Mouse (Mus musculus) liver, embryonic 14.5 days (tissue): ENCODE data around the gene Bnip3. TPM values are rescaled to one million over a fixed set of nuclear protein-coding genes. Genes with fewer than 3 reads are reported as not detected.

ENCODE experiments used
- ATAC-seq: fragments of 200-750 bp; cut with Nextera tagmentation; 2 replicates; pipeline ENCODE4 v1.8.0; 2017; ENCODE audit warnings: moderate number of reproducible peaks, mild to moderate bottlenecking, moderate library complexity; ENCODE audit not compliant: insufficient read depth
- DNase-seq, 3 experiments: peaks; one replicate each; pipeline ENCODE4 v3.0.0-alpha.2; 2012 to 2013; ENCODE audit warnings: low read depth in 3 of 3, low spot score in 3 of 3
- H3K27ac ChIP-seq: fragments of 300-500 bp; sonication (generic); 2 replicates; pipeline ENCODE4 v1.5.1; 2014; ENCODE audit warnings: moderate library complexity, mild to moderate bottlenecking, control low read depth, inconsistent platforms
- H3K27me3 ChIP-seq: fragments of 300-500 bp; sonication (generic); 2 replicates; pipeline ENCODE4 v1.6.1; 2014; ENCODE audit warnings: mild to moderate bottlenecking, low read length, moderate library complexity; ENCODE audit not compliant: control insufficient read depth, insufficient read depth
- H3K36me3 ChIP-seq: fragments of 300-500 bp; sonication (generic); replicated peaks from 2 replicates; pipeline ENCODE4 v1.6.1; 2014; ENCODE audit warnings: low read depth; ENCODE audit not compliant: control insufficient read depth, insufficient read depth
- H3K4me1 ChIP-seq, 2 experiments: fragments of 200-500 bp in 1 of 2; fragments of 300-500 bp in 1 of 2; sonication (generic) in 1 of 2; replicated peaks; 2 replicates each; pipeline ENCODE4 v1.6.1; 2012 to 2014; ENCODE audit warnings: antibody characterized with exemption in 1 of 2, inconsistent platforms in 1 of 2, low read length in 1 of 2; ENCODE audit not compliant: control insufficient read depth in 2 of 2, insufficient read depth in 2 of 2
- H3K4me2 ChIP-seq: fragments of 300-500 bp; sonication (generic); 2 replicates; pipeline ENCODE4 v1.6.1; 2014; ENCODE audit warnings: low read depth, mild to moderate bottlenecking, control low read depth, moderate library complexity
- H3K4me3 ChIP-seq, 2 experiments: fragments of 200-500 bp in 1 of 2; fragments of 300-500 bp in 1 of 2; sonication (generic) in 1 of 2; 2 replicates each; pipeline ENCODE4 v1.5.1; 2012 to 2014; ENCODE audit warnings: low read depth in 2 of 2, low read length in 2 of 2, mild to moderate bottlenecking in 2 of 2, control low read depth in 1 of 2, inconsistent platforms in 1 of 2, moderate library complexity in 1 of 2; ENCODE audit not compliant: insufficient read depth in 1 of 2
- H3K9ac ChIP-seq: fragments of 300-500 bp; sonication (generic); replicated peaks from 2 replicates; pipeline ENCODE4 v1.6.1; 2014; ENCODE audit warnings: mild to moderate bottlenecking, control low read depth, moderate library complexity
- H3K9me3 ChIP-seq: fragments of 300-500 bp; sonication (generic); 2 replicates; pipeline ENCODE4 v1.6.1; 2016; ENCODE audit warnings: low read length, mixed read lengths; ENCODE audit not compliant: control insufficient read depth
- CTCF ChIP-seq: IDR thresholded peaks from 2 replicates; pipeline ENCODE4 v1.5.1; 2016; ENCODE audit warnings: antibody characterized with exemption, low read depth, control low read depth
- EP300 ChIP-seq: IDR thresholded peaks from 2 replicates; pipeline ENCODE4 v1.6.1; 2016; ENCODE audit warnings: antibody characterized with exemption, low read depth
- WGBS: fragments of 180-500 bp; shearing (Covaris S2); extraction: QIAGEN DNeasy Blood & Tissue Kit; methylation state at CpG from one replicate; pipeline ENCODE4 v1.1.7; 2014; ENCODE audit not compliant: insufficient replicate concordance; 5-methylcytosine and 5-hydroxymethylcytosine counted together
- polyA plus RNA-seq, 2 experiments: library from polyadenylated mRNA; depleted of rRNA in 1 of 2; stranded (reverse) in 1 of 2; unstranded in 1 of 2; fragments of >200 nt; fragmentation: Nextera tagmentation in 1 of 2; extraction: Ambion mirVana in 1 of 2; gene quantifications; 2 replicates each; pipeline versions ENCODE4 v1.2.1 to v1.2.3; 2012 to 2014

The Bnip3 gene
- polyA plus RNA-seq, 2 experiments, result 18.7 to 77.1 TPM

- H3K9me3 ChIP-seq, result no peaks in the 10 kb centered on the region
- H3K4me3 ChIP-seq, result peak overlapping the region; percentile 83 to 93
- peak overlapping the region; percentile 97 for H3K4me2 ChIP-seq
- H3K36me3 ChIP-seq, result peaks cover 6% of the 10 kb centered on the region
- peak overlapping the region; percentile 97 for H3K9ac ChIP-seq
- H3K27me3 ChIP-seq, result no peaks in the 10 kb centered on the region
- DNase-seq (peak in 2 of 3 experiments; percentile 35 to 43), ATAC-seq (peak; percentile 87)
- TF ChIP-seq EP300 (no peak), CTCF (no peak)
- peaks cover 13 to 21% of the 10 kb centered on the region in 2 experiments for H3K4me1 ChIP-seq
- WGBS, result under 1% methylated on average over 55 of the region's 61 CpGs
- peak overlapping the region; percentile 89 for H3K27ac ChIP-seq
Observed at GRCm38 (mm10) chr7:138846502-138846991, 62.8 kb downstream of the Bnip3 start.

- Histone ChIP-seq H3K4me3 (peak within 1 kb of the TSS; percentile 83 to 93), H3K4me2 (peak within 1 kb of the TSS; percentile 97), H3K27ac (peak within 1 kb of the TSS; percentile 89), H3K9me3 (no peaks in the 10 kb centered on the region), H3K36me3 (peaks cover 4% of the 10 kb centered on the region), H3K9ac (peak within 1 kb of the TSS; percentile 97), H3K27me3 (no peaks in the 10 kb centered on the region), H3K4me1 (peaks cover 13 to 21% of the 10 kb centered on the region in 2 experiments)
- DNase-seq (peak; percentile 82 to 89 (median 87)), ATAC-seq (peak; percentile 93)
- WGBS, result under 1% methylated on average over 51 of the region's 51 CpGs
- TF ChIP-seq EP300 (no peak), CTCF (peak; percentile 80)
Observed at GRCm38 (mm10) chr7:138845544-138846391, 63.6 kb downstream of the Bnip3 start, which contains the start of the genes Ppp2r2d and Mapk1ip1. TSS of gene Ppp2r2d (plus strand) at chr7:138846079. TSS of gene Mapk1ip1 (minus strand) at chr7:138846273.

DNA sequence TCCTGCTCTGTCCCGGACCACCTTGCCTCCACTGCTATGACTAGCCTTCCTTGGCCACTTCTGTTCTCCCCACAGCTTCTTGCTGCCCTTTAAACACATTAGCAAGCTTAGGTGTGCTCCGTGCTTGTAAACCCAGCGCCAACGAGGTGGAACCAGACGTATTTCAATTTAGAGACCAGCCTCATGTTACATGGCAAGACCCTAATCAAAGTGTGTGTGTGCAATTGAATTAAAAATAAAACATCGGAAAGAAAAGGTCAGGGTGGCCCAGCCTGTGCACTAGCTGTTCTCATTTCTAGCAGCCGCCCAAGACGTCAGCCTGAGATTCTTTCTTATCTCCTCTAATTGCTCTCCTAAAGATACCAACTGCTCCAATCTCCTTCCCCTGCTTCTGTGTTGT is 64.2 kb downstream of the Bnip3 start:
- Histone ChIP-seq H3K4me1 (peaks cover 13 to 21% of the 10 kb centered on the region in 2 experiments), H3K4me2 (peak overlapping the region; percentile 97), H3K9ac (peak overlapping the region; percentile 43; the same call in 1 of the 2 replicates), H3K27ac (no peak overlapping the region), H3K36me3 (peaks cover 4% of the 10 kb centered on the region), H3K4me3 (peak overlapping the region; percentile 83 to 93), H3K9me3 (no peaks in the 10 kb centered on the region), H3K27me3 (no peaks in the 10 kb centered on the region)
- TF ChIP-seq CTCF (no peak), EP300 (no peak)
- DNase-seq (no peak), ATAC-seq (no peak)
- WGBS, result 40% methylated on average over 8 of the region's 8 CpGs

- TF ChIP-seq CTCF, result no peak
- no peak for ATAC-seq
Observed at GRCm38 (mm10) chr7:138843421-138843820, 65.9 kb downstream of the Bnip3 start.

More at GRCm38 (mm10) chr7:138843421-138843820, 65.9 kb downstream of the Bnip3 start:
- Histone ChIP-seq H3K4me2 (no peak overlapping the region), H3K9me3 (no peaks in the 10 kb centered on the region), H3K9ac (no peak overlapping the region), H3K27me3 (no peaks in the 10 kb centered on the region), H3K27ac (no peak overlapping the region), H3K4me3 (no peak overlapping the region), H3K36me3 (peaks cover 2% of the 10 kb centered on the region), H3K4me1 (peaks cover 13 to 17% of the 10 kb centered on the region in 2 experiments)
- WGBS, result 70% methylated on average over 4 of the region's 4 CpGs
- no peak for DNase-seq
